ENCODE assay signal across 8 mouse cellular contexts in genomic region chr7:141008312-141008761, GRCm38 (mm10). TPM values are rescaled to one million over a fixed set of nuclear protein-coding genes. Genes with fewer than 3 reads are reported as not detected.
A peak's percentile ranks its signal among the peaks of the same experiment; 100 is the strongest.
DNase-seq lines count a peak whose midpoint lies in the region; ATAC-seq lines count a peak whose summit lies in the region.

No protein-coding gene starts in this region.

- ATAC-seq in embryonic facial prominence, embryonic 14.5 days (ENCODE audit: low read depth) = peak; percentile 61
- no peak for ATAC-seq in hindbrain, embryonic 12.5 days (ENCODE audit: low FRiP score)
- ATAC-seq in liver, embryonic 16.5 days (ENCODE audit: low read depth) = peak; percentile 56

- 4% methylated on average over 7 of the region's 7 CpGs for WGBS in embryonic facial prominence, embryonic 14.5 days
- 3% methylated on average over 7 of the region's 7 CpGs for WGBS in hindbrain, embryonic 12.5 days
- 10% methylated on average over 7 of the region's 7 CpGs for WGBS in liver, embryonic 16.5 days (ENCODE audit: insufficient replicate concordance)

- H3K4me1 ChIP-seq in embryonic facial prominence, embryonic 14.5 days (ENCODE audit: control insufficient read depth, insufficient read depth, low read length) = peaks cover 8% of the 10 kb centered on the region; the same call in 1 of the 2 replicates
- H3K4me1 ChIP-seq in hindbrain, embryonic 12.5 days = peaks cover 18% of the 10 kb centered on the region
- peaks cover 29% of the 10 kb centered on the region for H3K4me1 ChIP-seq in liver, embryonic 16.5 days (ENCODE audit: control insufficient read depth, low read depth, low read length)

- H3K9ac ChIP-seq in embryonic facial prominence, embryonic 14.5 days (ENCODE audit: low read depth, low read length) = peak overlapping the region; percentile 38; the same call in 1 of the 2 replicates
- no peak overlapping the region for H3K9ac ChIP-seq in hindbrain, embryonic 12.5 days
- no peak overlapping the region for H3K9ac ChIP-seq in liver, embryonic 16.5 days (ENCODE audit: low read depth, low read length)

- peak; percentile 28 to 48 for DNase-seq in urinary bladder, adult 18-20 months (ENCODE audit: low spot score in 2 of 2)
- no peak for DNase-seq in urinary bladder, postnatal 10 days (ENCODE audit: low spot score)
- DNase-seq in embryonic facial prominence, embryonic 14.5 days (ENCODE audit: low spot score) = peak; percentile 71
- DNase-seq in skeletal muscle tissue, adult 2 months (ENCODE audit: low read depth, low spot score) = peak; percentile 29
- no peak for DNase-seq in testis, postnatal 14 days (ENCODE audit: low spot score)
- no peak for DNase-seq in layer of hippocampus, postnatal 25 days (ENCODE audit: extremely low spot score in 1 of 2, low spot score in 1 of 2)

- H3K27ac ChIP-seq in embryonic facial prominence, embryonic 14.5 days (replicated peaks; ENCODE audit: low read depth, low read length) = 0 out of 2 replicates have a peak overlapping the region, but pooled peaks have one; percentile 8
- no peak overlapping the region for H3K27ac ChIP-seq in hindbrain, embryonic 12.5 days
- H3K27ac ChIP-seq in liver, embryonic 16.5 days (ENCODE audit: low read length) = no peak overlapping the region

- H3K4me2 ChIP-seq in embryonic facial prominence, embryonic 14.5 days (ENCODE audit: low read depth, low read length) = peak overlapping the region; percentile 59
- H3K4me2 ChIP-seq in hindbrain, embryonic 12.5 days (replicated peaks) = peak overlapping the region; percentile 16; the same call in 1 of the 2 replicates
- H3K4me2 ChIP-seq in liver, embryonic 16.5 days (ENCODE audit: low read depth, low read length) = peak overlapping the region; percentile 25

- no peaks in the 10 kb centered on the region for H3K27me3 ChIP-seq in embryonic facial prominence, embryonic 14.5 days (replicated peaks; ENCODE audit: control insufficient read depth, insufficient read depth, low read length)
- H3K27me3 ChIP-seq in hindbrain, embryonic 12.5 days = no peaks in the 10 kb centered on the region
- no peaks in the 10 kb centered on the region for H3K27me3 ChIP-seq in liver, embryonic 16.5 days (ENCODE audit: control insufficient read depth, insufficient read depth, low read depth, low read length)

- no peak overlapping the region for H3K4me3 ChIP-seq in embryonic facial prominence, embryonic 14.5 days (ENCODE audit: low read depth, low read length)
- H3K4me3 ChIP-seq in hindbrain, embryonic 12.5 days = no peak overlapping the region
- H3K4me3 ChIP-seq in liver, embryonic 16.5 days (ENCODE audit: low read depth, low read length) = no peak overlapping the region

- H3K9me3 ChIP-seq in embryonic facial prominence, embryonic 14.5 days (ENCODE audit: control insufficient read depth, low read length) = no peaks in the 10 kb centered on the region
- no peaks in the 10 kb centered on the region for H3K9me3 ChIP-seq in hindbrain, embryonic 12.5 days (replicated peaks)
- no peaks in the 10 kb centered on the region for H3K9me3 ChIP-seq in liver, embryonic 16.5 days (replicated peaks; ENCODE audit: control insufficient read depth, low read length)

- H3K36me3 ChIP-seq in embryonic facial prominence, embryonic 14.5 days (ENCODE audit: control insufficient read depth, insufficient read depth, low read length) = no peaks in the 10 kb centered on the region
- no peaks in the 10 kb centered on the region for H3K36me3 ChIP-seq in hindbrain, embryonic 12.5 days
- no peaks in the 10 kb centered on the region for H3K36me3 ChIP-seq in liver, embryonic 16.5 days (ENCODE audit: control insufficient read depth, insufficient read depth)

RNA-seq across cellular contexts. Expression of gene Ifitm3, which starts 2.2 kb away (rescaled TPM):
- polyA plus RNA-seq in embryonic facial prominence, embryonic 14.5 days (2014; fragmentation: Nextera tagmentation; extraction: Ambion mirVana) = 170 and 178 TPM in 2 replicates
- polyA plus RNA-seq in hindbrain, embryonic 12.5 days (2016; fragmentation: Nextera tagmentation; extraction: Ambion mirVana) = 22.5 and 26.0 TPM in 2 replicates
- 68.0 and 76.2 TPM in 2 replicates for polyA plus RNA-seq in liver, embryonic 16.5 days (2015; fragmentation: Nextera tagmentation; extraction: Ambion mirVana)
- total RNA-seq in layer of hippocampus, postnatal 25 days (2021) = 10 to 100 TPM; 11.9 to 13.8 TPM

RNA-seq across cellular contexts. Expression of gene Ifitm6, which starts 9.4 kb away (rescaled TPM):
- polyA plus RNA-seq in embryonic facial prominence, embryonic 14.5 days (2014; fragmentation: Nextera tagmentation; extraction: Ambion mirVana) = 1.6 and 2.1 TPM in 2 replicates
- not detected in 2 replicates for polyA plus RNA-seq in hindbrain, embryonic 12.5 days (2016; fragmentation: Nextera tagmentation; extraction: Ambion mirVana)
- 23.3 and 28.4 TPM in 2 replicates for polyA plus RNA-seq in liver, embryonic 16.5 days (2015; fragmentation: Nextera tagmentation; extraction: Ambion mirVana)
- not detected for total RNA-seq in layer of hippocampus, postnatal 25 days (2021)

RNA-seq across cellular contexts. Expression of gene Gm17387, which starts 20.6 kb away (rescaled TPM):
- not detected in 2 replicates for polyA plus RNA-seq in embryonic facial prominence, embryonic 14.5 days (2014; fragmentation: Nextera tagmentation; extraction: Ambion mirVana)
- polyA plus RNA-seq in hindbrain, embryonic 12.5 days (2016; fragmentation: Nextera tagmentation; extraction: Ambion mirVana) = not detected in 2 replicates
- not detected in 2 replicates for polyA plus RNA-seq in liver, embryonic 16.5 days (2015; fragmentation: Nextera tagmentation; extraction: Ambion mirVana)
- not detected for total RNA-seq in layer of hippocampus, postnatal 25 days (2021)

RNA-seq across cellular contexts. Expression of gene Ifitm1, which starts 41.3 kb away (rescaled TPM):
- 63.4 and 76.6 TPM in 2 replicates for polyA plus RNA-seq in embryonic facial prominence, embryonic 14.5 days (2014; fragmentation: Nextera tagmentation; extraction: Ambion mirVana)
- 8.8 and 9.1 TPM in 2 replicates for polyA plus RNA-seq in hindbrain, embryonic 12.5 days (2016; fragmentation: Nextera tagmentation; extraction: Ambion mirVana)
- 15.2 and 15.4 TPM in 2 replicates for polyA plus RNA-seq in liver, embryonic 16.5 days (2015; fragmentation: Nextera tagmentation; extraction: Ambion mirVana)
- total RNA-seq in layer of hippocampus, postnatal 25 days (2021) = 1 to 10 TPM; 1.3 to 1.5 TPM

RNA-seq across cellular contexts. Expression of gene Ifitm2, which starts 52.5 kb away (rescaled TPM):
- 1,406 and 1,438 TPM in 2 replicates for polyA plus RNA-seq in embryonic facial prominence, embryonic 14.5 days (2014; fragmentation: Nextera tagmentation; extraction: Ambion mirVana)
- 326 and 340 TPM in 2 replicates for polyA plus RNA-seq in hindbrain, embryonic 12.5 days (2016; fragmentation: Nextera tagmentation; extraction: Ambion mirVana)
- 391 and 458 TPM in 2 replicates for polyA plus RNA-seq in liver, embryonic 16.5 days (2015; fragmentation: Nextera tagmentation; extraction: Ambion mirVana)
- total RNA-seq in layer of hippocampus, postnatal 25 days (2021) = 10 to 100 TPM in 1 of 2 experiments, 1 to 10 TPM in 1; 9.7 to 13.4 TPM

Comparison
In these comparisons a context has a peak if more than half of its experiments do, and no peak if none do; other contexts are left out.
1. DNase-seq: peak in urinary bladder, adult 18-20 months (2 of 2), embryonic facial prominence, embryonic 14.5 days (single experiment) and skeletal muscle tissue, adult 2 months (single experiment); none in urinary bladder, postnatal 10 days (single experiment), testis, postnatal 14 days (single experiment) and layer of hippocampus, postnatal 25 days (0 of 2).
2. Peak in every context shown above with its lines, with median percentiles within 50 percentile points of each other: H3K4me2 ChIP-seq.